Mouse (Mus musculus): Measurements from ENCODE around the gene Galk1.
A peak's percentile ranks its signal among the peaks of the same experiment; 100 is the strongest.

The Galk1 gene

GRCm38 (mm10) chr11:116012262-116012947 is at the start of gene Galk1:
Gene Galk1, minus strand, starts transcription at chr11:116012719.
- peak; percentile 87 to 89 for DNase-seq (ENCODE audit: low spot score in 2 of 2)

- DNase-seq (ENCODE audit: low spot score in 2 of 2), result no peak
Observed at GRCm38 (mm10) chr11:116061641-116062415, 49.3 kb upstream of the Galk1 start.

GRCm38 (mm10) chr11:116060596-116060995 is 48.1 kb upstream of the Galk1 start:
- no peak for DNase-seq (ENCODE audit: low spot score in 2 of 2)

- no peak for DNase-seq (ENCODE audit: low spot score in 2 of 2)
Observed at GRCm38 (mm10) chr11:116059691-116060025, 47.1 kb upstream of the Galk1 start.

- DNase-seq (ENCODE audit: low spot score in 2 of 2), result no peak
Observed at GRCm38 (mm10) chr11:116058868-116059690, 46.6 kb upstream of the Galk1 start.

- no peak for DNase-seq (ENCODE audit: low spot score in 2 of 2)
Observed at GRCm38 (mm10) chr11:116058022-116058614, 45.6 kb upstream of the Galk1 start.

- no peak for DNase-seq (ENCODE audit: low spot score in 2 of 2)
Observed at GRCm38 (mm10) chr11:116057237-116057881, 44.8 kb upstream of the Galk1 start.

GRCm38 (mm10) chr11:116055873-116056272 is 43.4 kb upstream of the Galk1 start:
- no peak for DNase-seq (ENCODE audit: low spot score in 2 of 2)

- no peak for DNase-seq (ENCODE audit: low spot score in 2 of 2)
Observed at GRCm38 (mm10) chr11:116053510-116054229, 41.2 kb upstream of the Galk1 start.

GRCm38 (mm10) chr11:116050196-116050595 is 37.7 kb upstream of the Galk1 start:
- no peak for DNase-seq (ENCODE audit: low spot score in 2 of 2)

- DNase-seq (ENCODE audit: low spot score in 2 of 2), result no peak
Observed at GRCm38 (mm10) chr11:116049610-116050009, 37.1 kb upstream of the Galk1 start.

GRCm38 (mm10) chr11:116045173-116045572 is 32.7 kb upstream of the Galk1 start:
- DNase-seq (ENCODE audit: low spot score in 2 of 2), result no peak

GRCm38 (mm10) chr11:116043286-116043685 is 30.8 kb upstream of the Galk1 start:
- DNase-seq (ENCODE audit: low spot score in 2 of 2), result no peak

- no peak for DNase-seq (ENCODE audit: low spot score in 2 of 2)
Observed at GRCm38 (mm10) chr11:116042372-116043138, 30.0 kb upstream of the Galk1 start.

GRCm38 (mm10) chr11:116041833-116042232 is 29.3 kb upstream of the Galk1 start:
- DNase-seq (ENCODE audit: low spot score in 2 of 2), result no peak

GRCm38 (mm10) chr11:116040593-116040992 is 28.1 kb upstream of the Galk1 start:
- DNase-seq (ENCODE audit: low spot score in 2 of 2), result no peak

- DNase-seq (ENCODE audit: low spot score in 2 of 2), result no peak
Observed at GRCm38 (mm10) chr11:116037826-116038225, 25.3 kb upstream of the Galk1 start.

GRCm38 (mm10) chr11:116036671-116037070 is 24.2 kb upstream of the Galk1 start:
- DNase-seq (ENCODE audit: low spot score in 2 of 2), result no peak

- no peak for DNase-seq (ENCODE audit: low spot score in 2 of 2)
Observed at GRCm38 (mm10) chr11:116034584-116034983, 22.1 kb upstream of the Galk1 start.
